In genomic region chr7:118931502-118932395, GRCm38 (mm10) we compare ENCODE assay signal across 20 mouse cellular contexts.
A peak's percentile ranks its signal among the peaks of the same experiment; 100 is the strongest.
DNase-seq lines count a peak whose midpoint lies in the region; TF ChIP-seq lines count a peak whose summit lies in the region.
"Had no signal": no experiment of that assay in that cellular context is flagged by ENCODE, and none has a peak within 500 bp of the region (broad histone marks: within the 10 kb centered on the region; RNA-seq: fewer than 3 reads in every experiment).

No protein-coding gene starts in this region.

- no peak overlapping the region for H3K9ac ChIP-seq in heart, adult 2 months (ENCODE audit: low read depth, low read length)
- H3K9ac ChIP-seq: hindbrain, embryonic 14.5 days; liver, embryonic 15.5 days; neural tube, embryonic 12.5 days had no signal

- peaks cover 12% of the 10 kb centered on the region for H3K4me1 ChIP-seq in heart, adult 2 months (ENCODE audit: control insufficient read depth, insufficient read depth, low read length)
- H3K4me1 ChIP-seq in olfactory bulb, adult 2 months (ENCODE audit: control insufficient read depth, insufficient read depth, low read length): peaks cover 46% of the 10 kb centered on the region
- H3K4me1 ChIP-seq: liver, embryonic 15.5 days had no signal

- peak overlapping the region; percentile 23; the same call in 1 of the 2 replicates for H3K27ac ChIP-seq in heart, adult 2 months
- peak overlapping the region; percentile 96 for H3K27ac ChIP-seq in olfactory bulb, adult 2 months (ENCODE audit: insufficient read depth, low read depth, low read length)
- H3K27ac ChIP-seq: hindbrain, embryonic 14.5 days; kidney, postnatal 0 days; limb, embryonic 10.5 days; liver, embryonic 15.5 days; neural tube, embryonic 12.5 days had no signal

- no peak overlapping the region for H3K4me3 ChIP-seq in heart, adult 2 months
- no peak overlapping the region for H3K4me3 ChIP-seq in olfactory bulb, adult 2 months (ENCODE audit: insufficient read depth, low read depth, low read length)
- H3K4me3 ChIP-seq: limb, embryonic 10.5 days; liver, embryonic 15.5 days; neural tube, embryonic 12.5 days had no signal

- intact Hi-C loops in heart, adult 2 months (cut with DNase I): no loop called here
- intact Hi-C loops in heart, postnatal 25 days (cut with DNase I): loop anchor here (5.0 kb wide), 1 partner anchor 61 kb away; no protein-coding TSS in a partner anchor

- peak; percentile 54 for DNase-seq in adrenal gland, adult 2 months
- no peak for DNase-seq in adrenal gland, postnatal 14 days
- DNase-seq in heart, adult 2 months: peak in 1 of 2 experiments; percentile 31
- DNase-seq in heart, postnatal 25 days (ENCODE audit: low spot score): no peak
- DNase-seq in brain, adult 2 months (ENCODE audit: low read depth, low spot score): peak; percentile 80
- no peak for DNase-seq in thymus, postnatal 0 days (ENCODE audit: low spot score)
- DNase-seq in T-cell, adult 2 months (ENCODE audit: low spot score): no peak
- DNase-seq: cerebellum, adult 2 months; heart, postnatal 14 days; kidney, adult 18-20 months; liver; lung, postnatal 4 days; midbrain, embryonic 14.5 days; thymus, postnatal 25 days had no signal

- WGBS in heart, adult 2 months: 80% methylated on average over 17 of the region's 17 CpGs
- WGBS in olfactory bulb, adult 2 months: 34% methylated on average over 17 of the region's 17 CpGs

- no peaks in the 10 kb centered on the region for H3K27me3 ChIP-seq in heart, adult 2 months (ENCODE audit: control insufficient read depth, insufficient read depth, low read length)
- H3K27me3 ChIP-seq: liver, embryonic 15.5 days; neural tube, embryonic 12.5 days had no signal

- H3K79me2 ChIP-seq in heart, adult 2 months (replicated peaks; ENCODE audit: control insufficient read depth, insufficient read depth, low read length): no peaks in the 10 kb centered on the region

- TF ChIP-seq CTCF in heart, adult 2 months (IDR thresholded peaks at IDR 0.05): no peak
- TF ChIP-seq CTCF in olfactory bulb, adult 2 months (IDR thresholded peaks at IDR 0.05; ENCODE audit: insufficient read depth, low read depth, low read length): no peak

- no peak for TF ChIP-seq POLR2A in heart, adult 2 months (IDR thresholded peaks at IDR 0.05; ENCODE audit: insufficient read depth, low read depth, low read length)
- no peak for TF ChIP-seq POLR2A in olfactory bulb, adult 2 months (IDR thresholded peaks at IDR 0.05; ENCODE audit: insufficient read depth, low read depth, low read length)

- no peaks in the 10 kb centered on the region for H3K36me3 ChIP-seq in heart, adult 2 months (ENCODE audit: control insufficient read depth, insufficient read depth, low read length)
- H3K36me3 ChIP-seq: limb, embryonic 10.5 days; liver, embryonic 15.5 days; neural tube, embryonic 12.5 days had no signal

- TF ChIP-seq EP300 in heart, adult 2 months (IDR thresholded peaks at IDR 0.05; ENCODE audit: insufficient read depth, low read depth, low read length): no peak

Comparison
In these comparisons a context has a peak if more than half of its experiments do, and no peak if none do; other contexts are left out.
1. DNase-seq: peak in adrenal gland, adult 2 months (single experiment) and brain, adult 2 months (single experiment); none in adrenal gland, postnatal 14 days (single experiment), heart, postnatal 25 days (single experiment), thymus, postnatal 0 days (single experiment) and T-cell, adult 2 months (single experiment).